Mouse (Mus musculus): ENCODE measurements around the gene Ackr2. TPM values are rescaled to one million over a fixed set of nuclear protein-coding genes. Genes with fewer than 3 reads are reported as not detected.

The Ackr2 gene
- polyA plus RNA-seq, 1 experiment from 2014 or later = 3.0 TPM

- Histone ChIP-seq H3K27ac (replicated peaks) (no peak overlapping the region), H3K36me3 (no peaks in the 10 kb centered on the region), H3K4me2 (no peak overlapping the region), H3K27me3 (no peaks in the 10 kb centered on the region), H3K4me1 (replicated peaks) (no peaks in the 10 kb centered on the region), H3K4me3 (no peak overlapping the region), H3K9ac (no peak overlapping the region), H3K9me3 (no peaks in the 10 kb centered on the region)
- 76% methylated on average over 11 of the region's 11 CpGs for WGBS
- ATAC-seq (ENCODE audit: low FRiP score, low read depth) = no peak
These were observed 28.7 kb downstream of the Ackr2 start for GRCm38 (mm10) chr9:121926634-121927405.

DNA sequence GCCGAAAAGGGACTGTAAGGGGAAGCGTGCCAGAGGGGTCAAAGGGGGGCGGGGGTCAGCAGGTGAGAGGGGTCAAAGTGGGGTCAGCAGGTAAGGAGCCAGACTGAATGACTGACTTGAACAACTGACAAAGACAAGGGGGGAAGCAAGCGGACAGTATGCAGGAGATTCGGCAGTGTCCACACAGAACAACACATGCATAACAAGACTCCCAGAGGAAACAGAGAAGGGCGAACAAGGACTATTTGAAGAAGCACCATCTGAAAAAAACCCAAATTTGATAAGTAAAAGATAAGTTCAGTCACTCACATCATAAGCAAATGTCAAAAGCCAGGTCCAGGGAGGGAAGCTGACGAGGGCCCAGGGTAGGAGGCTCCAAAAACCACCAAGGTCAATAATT lies 29.6 kb downstream of the Ackr2 start:
- WGBS = 90% methylated on average over 7 of the region's 7 CpGs
- no peaks in the 10 kb centered on the region for H3K27me3 ChIP-seq
- no peak overlapping the region for H3K9ac ChIP-seq
- no peaks in the 10 kb centered on the region for H3K9me3 ChIP-seq
- no peak overlapping the region for H3K4me3 ChIP-seq
- no peaks in the 10 kb centered on the region for H3K36me3 ChIP-seq
- ATAC-seq (ENCODE audit: low FRiP score, low read depth) = no peak
- no peak overlapping the region for H3K4me2 ChIP-seq
- no peak overlapping the region for H3K27ac ChIP-seq (replicated peaks)
- H3K4me1 ChIP-seq (replicated peaks) = no peaks in the 10 kb centered on the region

DNA sequence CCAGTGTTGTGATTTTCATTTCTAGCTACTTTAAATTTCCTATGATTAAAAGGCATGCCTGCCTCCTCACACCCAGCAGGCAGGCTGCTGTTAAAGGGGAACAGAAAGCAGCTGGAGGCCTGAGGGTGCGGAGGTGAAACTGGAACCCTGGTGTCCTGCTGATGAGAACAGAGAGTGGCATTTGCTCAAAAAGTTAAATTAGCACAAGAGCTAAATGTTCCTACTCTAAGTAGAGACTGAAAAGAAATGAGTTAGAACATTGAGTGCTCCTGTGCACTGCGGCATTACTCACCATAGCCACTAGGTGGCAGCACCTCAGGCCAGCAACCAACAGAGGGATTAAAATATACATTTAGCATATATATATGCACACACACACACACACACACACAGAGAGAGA lies 30.3 kb downstream of the Ackr2 start:
- Histone ChIP-seq H3K9me3 (no peaks in the 10 kb centered on the region), H3K36me3 (no peaks in the 10 kb centered on the region), H3K4me2 (no peak overlapping the region), H3K4me1 (replicated peaks) (no peaks in the 10 kb centered on the region), H3K27me3 (no peaks in the 10 kb centered on the region), H3K9ac (no peak overlapping the region), H3K4me3 (no peak overlapping the region), H3K27ac (replicated peaks) (no peak overlapping the region)
- ATAC-seq (ENCODE audit: low FRiP score, low read depth) = no peak
- WGBS = 24% methylated on average over 2 of the region's 2 CpGs

GRCm38 (mm10) chr9:121934856-121935255 lies 36.7 kb downstream of the Ackr2 start:
- H3K4me2 ChIP-seq = no peak overlapping the region
- no peaks in the 10 kb centered on the region for H3K9me3 ChIP-seq
- no peaks in the 10 kb centered on the region for H3K4me1 ChIP-seq (replicated peaks)
- H3K4me3 ChIP-seq = no peak overlapping the region
- H3K36me3 ChIP-seq = no peaks in the 10 kb centered on the region
- no peak for ATAC-seq (ENCODE audit: low FRiP score, low read depth)
- 85% methylated on average over 4 of the region's 4 CpGs for whole genome bisulfite sequencing
- no peak overlapping the region for H3K27ac ChIP-seq (replicated peaks)
- H3K27me3 ChIP-seq = no peaks in the 10 kb centered on the region
- H3K9ac ChIP-seq = no peak overlapping the region

DNA sequence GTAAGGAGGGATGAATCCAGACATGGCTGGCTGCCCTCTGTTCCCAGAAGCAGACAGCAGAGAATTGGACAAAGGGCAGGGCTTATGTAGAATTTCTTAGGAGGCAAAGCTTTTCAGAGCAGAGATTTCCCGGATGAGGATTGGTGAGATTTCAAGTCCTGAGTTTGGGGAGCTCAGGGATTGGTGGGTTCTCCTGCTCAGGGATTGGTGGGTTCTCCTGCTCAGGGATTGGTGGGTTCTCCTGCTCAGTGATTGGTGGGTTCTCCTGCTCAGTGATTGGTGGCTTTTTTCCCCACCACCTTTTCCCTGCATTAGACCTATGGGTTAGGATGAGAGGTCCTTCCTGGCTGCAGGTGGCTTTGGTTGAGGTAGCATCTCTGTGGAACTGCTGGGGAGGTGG lies 38.8 kb downstream of the Ackr2 start:
- peak; percentile 84 for ATAC-seq (ENCODE audit: low FRiP score, low read depth)
- no peaks in the 10 kb centered on the region for H3K9me3 ChIP-seq
- H3K4me2 ChIP-seq = peak overlapping the region; percentile 50
- H3K27me3 ChIP-seq = no peaks in the 10 kb centered on the region
- peak overlapping the region; percentile 43 for H3K4me3 ChIP-seq
- no peak overlapping the region for H3K9ac ChIP-seq
- peak overlapping the region; percentile 74 for H3K27ac ChIP-seq (replicated peaks)
- H3K36me3 ChIP-seq = no peaks in the 10 kb centered on the region
- WGBS = 48% methylated on average over 1 of the region's 1 CpGs
- H3K4me1 ChIP-seq (replicated peaks) = no peaks in the 10 kb centered on the region

DNA sequence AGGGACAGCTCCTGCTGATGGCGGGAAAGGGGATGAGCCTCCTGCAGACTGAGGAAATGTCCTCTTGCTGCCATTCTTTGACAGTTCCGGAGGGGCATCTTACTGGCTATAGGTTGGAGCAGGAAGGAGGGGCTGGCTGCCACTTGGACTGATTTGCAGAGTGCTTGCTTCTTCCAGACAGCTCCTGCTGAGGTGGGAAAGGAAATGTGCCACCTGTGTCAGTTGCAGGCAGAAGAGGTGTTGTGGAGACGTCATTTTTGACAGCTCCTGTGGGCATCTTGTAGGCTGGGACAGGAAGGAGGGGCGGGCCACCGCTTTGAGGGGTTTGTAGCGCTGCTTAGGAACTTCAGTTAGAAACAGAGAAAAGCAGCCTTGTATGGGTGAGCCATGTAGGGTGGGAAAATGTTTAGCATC lies 39.3 kb downstream of the Ackr2 start:
- peak overlapping the region; percentile 35; the same call in 1 of the 2 replicates for H3K9ac ChIP-seq
- H3K4me1 ChIP-seq (replicated peaks) = no peaks in the 10 kb centered on the region
- 71% methylated on average over 6 of the region's 6 CpGs for WGBS
- no peaks in the 10 kb centered on the region for H3K36me3 ChIP-seq
- no peaks in the 10 kb centered on the region for H3K9me3 ChIP-seq
- no peaks in the 10 kb centered on the region for H3K27me3 ChIP-seq
- peak overlapping the region; percentile 50 for H3K4me2 ChIP-seq
- peak overlapping the region; percentile 43 for H3K4me3 ChIP-seq
- peak; percentile 56; the same call in 1 of the 2 replicates for ATAC-seq (ENCODE audit: low FRiP score, low read depth)
- H3K27ac ChIP-seq (replicated peaks) = peak overlapping the region; percentile 74

- Histone ChIP-seq H3K9me3 (no peaks in the 10 kb centered on the region), H3K4me2 (peak overlapping the region; percentile 50), H3K27me3 (no peaks in the 10 kb centered on the region), H3K9ac (peak overlapping the region; percentile 35; the same call in 1 of the 2 replicates), H3K4me3 (peak overlapping the region; percentile 43), H3K27ac (replicated peaks) (peak overlapping the region; percentile 74), H3K36me3 (no peaks in the 10 kb centered on the region), H3K4me1 (replicated peaks) (no peaks in the 10 kb centered on the region)
- ATAC-seq (ENCODE audit: low FRiP score, low read depth) = peak; percentile 69
- WGBS = 46% methylated on average over 21 of the region's 21 CpGs
These were observed 39.8 kb downstream of the Ackr2 start for GRCm38 (mm10) chr9:121937944-121938355.

- H3K27me3 ChIP-seq = no peaks in the 10 kb centered on the region
- no peak for ATAC-seq (ENCODE audit: low FRiP score, low read depth)
- WGBS = 93% methylated on average over 3 of the region's 3 CpGs
- no peak overlapping the region for H3K4me2 ChIP-seq
- H3K4me3 ChIP-seq = no peak overlapping the region
- no peak overlapping the region for H3K27ac ChIP-seq (replicated peaks)
- H3K9me3 ChIP-seq = no peaks in the 10 kb centered on the region
- H3K36me3 ChIP-seq = no peaks in the 10 kb centered on the region
- H3K4me1 ChIP-seq (replicated peaks) = no peaks in the 10 kb centered on the region
- H3K9ac ChIP-seq = no peak overlapping the region
These were observed 44.9 kb downstream of the Ackr2 start for GRCm38 (mm10) chr9:121943005-121943404.

- WGBS = 93% methylated on average over 3 of the region's 3 CpGs
- ATAC-seq (ENCODE audit: low FRiP score, low read depth) = no peak
These were observed 45.5 kb downstream of the Ackr2 start for GRCm38 (mm10) chr9:121943628-121944027.

DNA sequence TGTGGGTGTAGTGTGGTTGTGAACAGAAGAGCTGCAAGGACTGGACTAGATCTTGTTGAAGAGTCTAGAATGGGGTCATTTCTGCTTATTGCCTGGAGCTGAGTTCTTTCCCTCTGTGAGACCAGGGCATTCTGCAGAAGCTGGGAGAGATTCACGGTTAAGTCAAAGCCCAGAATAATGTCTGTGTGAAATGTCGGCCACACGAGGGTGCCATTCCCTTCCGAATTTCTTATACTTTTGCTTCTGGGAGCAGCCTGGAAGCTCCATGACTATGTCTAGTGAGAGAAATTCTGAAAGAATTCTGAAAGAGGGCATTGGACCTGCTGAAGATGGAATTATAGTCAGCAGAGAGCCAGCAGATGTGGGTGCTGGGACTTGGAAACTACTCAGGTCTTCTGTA lies 49.6 kb downstream of the Ackr2 start:
- Histone ChIP-seq H3K4me1 (replicated peaks) (peaks cover 10% of the 10 kb centered on the region), H3K4me3 (no peak overlapping the region), H3K4me2 (no peak overlapping the region), H3K36me3 (no peaks in the 10 kb centered on the region), H3K27ac (replicated peaks) (no peak overlapping the region), H3K9me3 (no peaks in the 10 kb centered on the region), H3K9ac (no peak overlapping the region), H3K27me3 (no peaks in the 10 kb centered on the region)
- 14% methylated on average over 4 of the region's 4 CpGs for WGBS
- no peak; the same call in 1 of the 2 replicates for ATAC-seq (ENCODE audit: low FRiP score, low read depth)

More at GRCm38 (mm10) chr9:121943628-121944027, 45.5 kb downstream of the Ackr2 start:
- Histone ChIP-seq H3K27ac (replicated peaks) (no peak overlapping the region), H3K4me1 (replicated peaks) (no peaks in the 10 kb centered on the region), H3K4me3 (no peak overlapping the region), H3K27me3 (no peaks in the 10 kb centered on the region), H3K36me3 (no peaks in the 10 kb centered on the region), H3K4me2 (no peak overlapping the region), H3K9me3 (no peaks in the 10 kb centered on the region), H3K9ac (no peak overlapping the region)

DNA sequence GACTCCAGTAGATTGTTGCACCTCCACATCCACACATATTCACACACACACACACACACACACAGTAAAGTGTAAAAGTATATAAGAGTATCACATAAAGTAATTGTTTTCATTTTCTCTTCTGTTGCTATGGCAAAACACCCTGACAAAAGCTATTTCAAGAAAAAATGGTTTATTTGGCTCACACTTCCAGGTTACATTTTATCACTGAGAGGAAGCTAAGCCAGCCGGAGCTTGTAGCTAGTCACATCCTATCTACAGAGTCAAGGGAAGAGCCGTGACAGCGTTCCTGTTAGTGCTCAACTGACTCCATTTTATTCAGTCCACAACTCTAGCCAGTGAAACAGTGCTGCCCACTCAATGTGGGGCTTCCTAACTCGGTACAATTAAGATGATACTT lies 50.3 kb downstream of the Ackr2 start:
- H3K9ac ChIP-seq = no peak overlapping the region
- H3K27me3 ChIP-seq = no peaks in the 10 kb centered on the region
- ATAC-seq (ENCODE audit: low FRiP score, low read depth) = no peak
- 81% methylated on average over 4 of the region's 4 CpGs for WGBS
- H3K4me3 ChIP-seq = no peak overlapping the region
- no peak overlapping the region for H3K4me2 ChIP-seq
- H3K4me1 ChIP-seq (replicated peaks) = peaks cover 10% of the 10 kb centered on the region
- no peaks in the 10 kb centered on the region for H3K9me3 ChIP-seq
- no peaks in the 10 kb centered on the region for H3K36me3 ChIP-seq
- H3K27ac ChIP-seq (replicated peaks) = no peak overlapping the region

- Histone ChIP-seq H3K4me3 (peak within 1 kb of the TSS; percentile 19), H3K36me3 (no peaks in the 10 kb centered on the region), H3K27me3 (no peaks in the 10 kb centered on the region), H3K4me2 (peak within 1 kb of the TSS; percentile 52), H3K9ac (peak within 1 kb of the TSS; percentile 16; the same call in 1 of the 2 replicates), H3K4me1 (replicated peaks) (peaks cover 10% of the 10 kb centered on the region), H3K9me3 (no peaks in the 10 kb centered on the region), H3K27ac (replicated peaks) (peak within 1 kb of the TSS; percentile 77)
- peak; percentile 88 for ATAC-seq (ENCODE audit: low FRiP score, low read depth)
- WGBS = 7% methylated on average over 14 of the region's 14 CpGs
These were observed 52.4 kb downstream of the Ackr2 start, which contains the start of gene Fam198a for GRCm38 (mm10) chr9:121950418-121951113. Gene Fam198a (plus strand): TSS chr9:121950988.
